Mouse (Mus musculus) CH12.LX (cell line): ENCODE results near the gene Gm45521. TPM values are rescaled to one million over a fixed set of nuclear protein-coding genes. Genes with fewer than 3 reads are reported as not detected.

ENCODE experiments used
- DNase-seq: peaks from one replicate; pipeline ENCODE4 v3.0.0-alpha.2; 2013; ENCODE audit errors: extremely low read depth
- H3K27ac ChIP-seq: 2 replicates; pipeline ENCODE4 v1.5.1; 2012; ENCODE audit warnings: low read depth, mild to moderate bottlenecking, control low read depth, moderate library complexity; ENCODE audit not compliant: insufficient read depth
- H3K27me3 ChIP-seq: replicated peaks from 2 replicates; pipeline ENCODE3; 2012; ENCODE audit warnings: inconsistent platforms
- H3K36me3 ChIP-seq, 2 experiments: replicated peaks in 1 of 2; 2 replicates each; pipeline versions ENCODE3 to v1.6.1; 2012; ENCODE audit warnings: inconsistent platforms in 1 of 2, low read length in 1 of 2, mild to moderate bottlenecking in 1 of 2, mixed read lengths in 1 of 2, moderate library complexity in 1 of 2; ENCODE audit not compliant: control insufficient read depth in 1 of 2, insufficient read depth in 1 of 2
- H3K4me1 ChIP-seq, 2 experiments: 2 replicates each; pipeline ENCODE4 v1.6.1; 2012; ENCODE audit warnings: inconsistent platforms in 1 of 2, moderate library complexity in 1 of 2; ENCODE audit not compliant: insufficient read depth in 2 of 2, control insufficient read depth in 1 of 2
- H3K4me2 ChIP-seq: 2 replicates; pipeline ENCODE4 v1.6.1; 2012; ENCODE audit warnings: low read depth, mild to moderate bottlenecking, control low read depth; ENCODE audit not compliant: poor library complexity, insufficient read depth, severe bottlenecking
- H3K4me3 ChIP-seq, 3 experiments: fragments of 150-350 bp in 1 of 3; sonication (generic) in 1 of 3; replicated peaks in 1 of 3; 2 replicates each; pipeline versions ENCODE3 to v1.5.1; 2011 to 2012; ENCODE audit warnings: low read depth in 2 of 3, low read length in 2 of 3, mild to moderate bottlenecking in 2 of 3, moderate library complexity in 2 of 3, control low read depth in 1 of 3, improper control_type of control experiment in 1 of 3, inconsistent platforms in 1 of 3, mixed read lengths in 1 of 3; ENCODE audit not compliant: poor library complexity in 1 of 3
- H3K79me2 ChIP-seq: replicated peaks from 2 replicates; pipeline ENCODE4 v1.6.1; 2012; ENCODE audit warnings: mild to moderate bottlenecking, moderate library complexity; ENCODE audit not compliant: control insufficient read depth, poor library complexity, insufficient read depth, severe bottlenecking; ENCODE audit errors: extremely low read depth
- H3K9ac ChIP-seq: 2 replicates; pipeline ENCODE4 v1.6.1; 2012; ENCODE audit warnings: low read depth, mild to moderate bottlenecking, control low read depth, moderate library complexity; ENCODE audit not compliant: insufficient read depth
- H3K9me3 ChIP-seq: replicated peaks from 2 replicates; pipeline ENCODE3; 2012; ENCODE audit warnings: low read length, inconsistent platforms, mixed read lengths
- BHLHE40 ChIP-seq: IDR thresholded peaks from 2 replicates; pipeline ENCODE4 v1.6.1; 2011; ENCODE audit warnings: mild to moderate bottlenecking, low read depth, low read length, improper control_type of control experiment
- CHD1 ChIP-seq: IDR thresholded peaks from 2 replicates; pipeline ENCODE4 v1.6.1; 2012; ENCODE audit warnings: low read depth, low read length, improper control_type of control experiment, inconsistent platforms
- CTCF ChIP-seq, 2 experiments: IDR thresholded peaks in 1 of 2; conservative IDR thresholded peaks in 1 of 2; 2 replicates each; pipeline ENCODE4 v1.5.1; 2011 to 2012; ENCODE audit warnings: low read depth in 2 of 2, low read length in 2 of 2, improper control_type of control experiment in 1 of 2, inconsistent platforms in 1 of 2, mild to moderate bottlenecking in 1 of 2, moderate library complexity in 1 of 2
- ELF1 ChIP-seq: IDR thresholded peaks from 2 replicates; pipeline ENCODE4 v1.6.1; 2014; ENCODE audit warnings: low read depth, mild to moderate bottlenecking, inconsistent platforms, low read length, improper control_type of control experiment
- ETS1 ChIP-seq: conservative IDR thresholded peaks from 2 replicates; pipeline ENCODE4 v1.6.1; 2012; ENCODE audit warnings: low read depth, mild to moderate bottlenecking, inconsistent platforms, low read length, improper control_type of control experiment, moderate library complexity
- JUND ChIP-seq: conservative IDR thresholded peaks from 2 replicates; pipeline ENCODE4 v1.6.1; 2011; ENCODE audit warnings: low read depth, low read length, improper control_type of control experiment
- KAT2A ChIP-seq: IDR thresholded peaks from 2 replicates; pipeline ENCODE4 v1.6.1; 2012; ENCODE audit warnings: low read length, improper control_type of control experiment, inconsistent platforms; ENCODE audit not compliant: insufficient replicate concordance
- MAFK ChIP-seq: IDR thresholded peaks from 2 replicates; pipeline ENCODE4 v1.6.1; 2011; ENCODE audit warnings: low read length, improper control_type of control experiment; ENCODE audit not compliant: insufficient replicate concordance
- MAX ChIP-seq: IDR thresholded peaks from 2 replicates; pipeline ENCODE4 v1.6.1; 2011; ENCODE audit warnings: low read length, improper control_type of control experiment
- MAZ ChIP-seq: IDR thresholded peaks from 2 replicates; pipeline ENCODE4 v1.6.1; 2012; ENCODE audit warnings: low read depth, mild to moderate bottlenecking, inconsistent platforms, low read length, improper control_type of control experiment, moderate library complexity
- NRF1 ChIP-seq: IDR thresholded peaks from 2 replicates; pipeline ENCODE4 v1.6.1; 2014; ENCODE audit warnings: low read depth, mild to moderate bottlenecking, inconsistent platforms, low read length, improper control_type of control experiment, moderate library complexity
- PAX5 ChIP-seq: IDR thresholded peaks from 2 replicates; pipeline ENCODE4 v1.6.1; 2012; ENCODE audit warnings: low read length, inconsistent platforms, mixed read lengths
- POLR2A ChIP-seq: IDR thresholded peaks from 2 replicates; pipeline ENCODE4 v1.6.1; 2011; ENCODE audit warnings: low read depth, mild to moderate bottlenecking, improper control_type of control experiment, low read length
- RAD21 ChIP-seq: IDR thresholded peaks from 2 replicates; pipeline ENCODE4 v1.6.1; 2011; ENCODE audit warnings: low read depth, mild to moderate bottlenecking, low read length, improper control_type of control experiment, moderate library complexity
- RCOR1 ChIP-seq: conservative IDR thresholded peaks from 2 replicates; pipeline ENCODE4 v1.6.1; 2012; ENCODE audit warnings: low read depth, mild to moderate bottlenecking, inconsistent platforms, low read length, improper control_type of control experiment
- SMC3 ChIP-seq: IDR thresholded peaks from 2 replicates; pipeline ENCODE4 v1.6.1; 2011; ENCODE audit warnings: low read depth, low read length, improper control_type of control experiment
- TCF12 ChIP-seq: IDR thresholded peaks from 2 replicates; pipeline ENCODE4 v1.6.1; 2014; ENCODE audit warnings: low read depth, mild to moderate bottlenecking, inconsistent platforms, low read length, improper control_type of control experiment
- USF1 ChIP-seq: IDR thresholded peaks from 2 replicates; pipeline ENCODE4 v1.6.1; 2014; ENCODE audit warnings: low read depth, mild to moderate bottlenecking, inconsistent platforms, low read length, improper control_type of control experiment
- USF2 ChIP-seq: conservative IDR thresholded peaks from 2 replicates; pipeline ENCODE4 v1.6.1; 2011; ENCODE audit warnings: low read depth, low read length, improper control_type of control experiment
- ZNF384 ChIP-seq: IDR thresholded peaks from 2 replicates; pipeline ENCODE4 v1.6.1; 2012; ENCODE audit warnings: low read depth, low read length, improper control_type of control experiment, inconsistent platforms
- dilution Hi-C: fragments of 300-500 bp; cut with MboI; formaldehyde crosslinking; loops from 2 replicates; pipeline ENCODE4 v1.14.3; 2020; ENCODE audit warnings: low sequenced_read_pairs; ENCODE audit not compliant: extremely low pct_unique_long_range_greater_than_20kb, extremely low pct_ligation_motif_present
- in situ Hi-C: fragments of 300-500 bp; cut with MboI; formaldehyde crosslinking; loops from 3 replicates; pipeline ENCODE4 v1.14.3; 2019; ENCODE audit warnings: low sequenced_read_pairs, low pct_ligation_motif_present, low pct_unique_long_range_greater_than_20kb, mixed read lengths
- polyA plus RNA-seq: library from polyadenylated mRNA; unstranded; fragments of >175 nt; gene quantifications from 2 replicates; pipeline ENCODE4 v1.2.1, GENCODE M21; 2012; ENCODE audit warnings: low read depth; ENCODE audit not compliant: insufficient read length
- total RNA-seq, 2 experiments: library from RNA; depleted of rRNA; stranded (reverse); fragments of 300-350 nt in 1 of 2; fragments of >200 nt in 1 of 2; gene quantifications; 2 replicates each; pipeline ENCODE4 v1.2.3; 2012 to 2014

The Gm45521 gene
- total and polyA plus RNA-seq, 3 experiments = not detected

- no peak for DNase-seq
- TF ChIP-seq BHLHE40 = no peak
- TF ChIP-seq USF2 = no peak
- TF ChIP-seq POLR2A = no peak
- TF ChIP-seq CTCF (conservative IDR thresholded peaks at IDR 0.05 in 1 of 2, IDR thresholded peaks at IDR 0.05 in 1 of 2; ENCODE audit: low read depth in 2 of 2, low read length in 2 of 2) = no peak
- TF ChIP-seq NRF1 = no peak
- TF ChIP-seq MAX = no peak
- TF ChIP-seq ZNF384 = no peak
- TF ChIP-seq PAX5 = no peak
- no peak for TF ChIP-seq MAFK
- no peak for TF ChIP-seq JUND
- no peak for TF ChIP-seq MAZ
- TF ChIP-seq TCF12 = no peak
- no peak for TF ChIP-seq ETS1
- TF ChIP-seq RAD21 = no peak
- no peak for TF ChIP-seq ELF1
- no peak for TF ChIP-seq KAT2A
- no peak for TF ChIP-seq RCOR1
- Histone ChIP-seq H3K79me2 (no peaks in the 10 kb centered on the region), H3K27me3 (no peaks in the 10 kb centered on the region), H3K27ac (no peak overlapping the region), H3K4me1 (peaks cover 0 to 22% of the 10 kb centered on the region in 2 experiments; a peak in 2 of 4 replicates), H3K9ac (no peak overlapping the region), H3K4me2 (no peak overlapping the region), H3K9me3 (no peaks in the 10 kb centered on the region), H3K36me3 (peaks cover 34 to 61% of the 10 kb centered on the region in 2 experiments), H3K4me3 (no peak overlapping the region)
- dilution Hi-C loops (no loop called here), in situ Hi-C loops (no loop called here)
Measured at GRCm38 (mm10) chr14:7951234-7951633, 5.9 kb upstream of the Gm45521 start.

GRCm38 (mm10) chr14:7952610-7953254 is 4.4 kb upstream of the Gm45521 start:
- H3K4me2 ChIP-seq = no peak overlapping the region
- no peaks in the 10 kb centered on the region for H3K27me3 ChIP-seq
- no peak overlapping the region for H3K4me3 ChIP-seq
- H3K27ac ChIP-seq = no peak overlapping the region
- peaks cover 34 to 49% of the 10 kb centered on the region in 2 experiments for H3K36me3 ChIP-seq
- in situ Hi-C loops (no loop called here), dilution Hi-C loops (no loop called here)
- peaks cover 0 to 22% of the 10 kb centered on the region in 2 experiments; a peak in 2 of 4 replicates for H3K4me1 ChIP-seq
- DNase-seq = peak; percentile 45
- H3K9ac ChIP-seq = no peak overlapping the region
- no peaks in the 10 kb centered on the region for H3K79me2 ChIP-seq
- no peaks in the 10 kb centered on the region for H3K9me3 ChIP-seq
- TF ChIP-seq USF1 (no peak), CHD1 (no peak), SMC3 (no peak)
